Mouse (Mus musculus) E14TG2a.4 (cell line): ENCODE data around the gene Rab11fip4.

Experiments
- CTCF ChIP-seq: conservative IDR thresholded peaks from 2 replicates; pipeline ENCODE4 v1.5.1; 2014; ENCODE audit warnings: low read length
- NANOG ChIP-seq: IDR thresholded peaks from 2 replicates; pipeline ENCODE4 v1.6.1; 2014; ENCODE audit warnings: borderline replicate concordance, low read length, mixed read lengths

- no peak for TF ChIP-seq CTCF
- no peak for TF ChIP-seq NANOG
Observed at GRCm38 (mm10) chr11:79638691-79639090, 47.7 kb downstream of the Rab11fip4 start.
